Mouse (Mus musculus): ENCODE data around the gene Eif5. TPM values are rescaled to one million over a fixed set of nuclear protein-coding genes. Genes with fewer than 3 reads are reported as not detected.

Gene Eif5
- polyA plus RNA-seq, 1 experiment: 35.2 TPM

GRCm38 (mm10) chr12:111559647-111560258, 21.9 kb downstream of the Eif5 start:
- no peak for DNase-seq (ENCODE audit: low read depth, low spot score)

GRCm38 (mm10) chr12:111560286-111560685, 22.5 kb downstream of the Eif5 start:
- 57% methylated on average over 5 of the region's 5 CpGs for WGBS
- no peak for DNase-seq (ENCODE audit: low read depth, low spot score)

More at GRCm38 (mm10) chr12:111559647-111560258, 21.9 kb downstream of the Eif5 start:
- WGBS: 41% methylated on average over 18 of the region's 18 CpGs

GRCm38 (mm10) chr12:111562276-111562814, 24.5 kb downstream of the Eif5 start:
- no peak for DNase-seq (ENCODE audit: low read depth, low spot score)
- WGBS: 37% methylated on average over 4 of the region's 4 CpGs

- no peak for DNase-seq (ENCODE audit: low read depth, low spot score)
- 53% methylated on average over 5 of the region's 5 CpGs for WGBS
Measured at GRCm38 (mm10) chr12:111563076-111563629, 25.3 kb downstream of the Eif5 start.

GRCm38 (mm10) chr12:111565363-111565762, 27.5 kb downstream of the Eif5 start:
- WGBS: 67% methylated on average over 5 of the region's 5 CpGs

GRCm38 (mm10) chr12:111568836-111569235, 31.0 kb downstream of the Eif5 start:
- DNase-seq (ENCODE audit: low read depth, low spot score): no peak
- WGBS: 64% methylated on average over 11 of the region's 11 CpGs

More at GRCm38 (mm10) chr12:111565363-111565762, 27.5 kb downstream of the Eif5 start:
- DNase-seq (ENCODE audit: low read depth, low spot score): no peak

- WGBS: 72% methylated on average over 7 of the region's 7 CpGs
- no peak for DNase-seq (ENCODE audit: low read depth, low spot score)
Measured at GRCm38 (mm10) chr12:111572406-111572805, 34.6 kb downstream of the Eif5 start.

- no peak for DNase-seq (ENCODE audit: low read depth, low spot score)
- WGBS: 39% methylated on average over 6 of the region's 6 CpGs
Measured at GRCm38 (mm10) chr12:111573315-111573714, 35.5 kb downstream of the Eif5 start.

GRCm38 (mm10) chr12:111574074-111574886, 36.5 kb downstream of the Eif5 start, which contains the start of gene Mark3:
TSS of gene Mark3 (plus strand) at chr12:111574523.
- under 1% methylated on average over 72 of the region's 75 CpGs for WGBS
- peak; percentile 73 for DNase-seq (ENCODE audit: low read depth, low spot score)

- no peak for DNase-seq (ENCODE audit: low read depth, low spot score)
- under 1% methylated on average over 58 of the region's 58 CpGs for WGBS
Measured at GRCm38 (mm10) chr12:111574887-111575838, 37.3 kb downstream of the Eif5 start.

GRCm38 (mm10) chr12:111583058-111583457, 45.2 kb downstream of the Eif5 start:
- no peak for DNase-seq (ENCODE audit: low read depth, low spot score)
- 78% methylated on average over 1 of the region's 1 CpGs for WGBS

- DNase-seq (ENCODE audit: low read depth, low spot score): no peak
- WGBS: 68% methylated on average over 1 of the region's 1 CpGs
Measured at GRCm38 (mm10) chr12:111584401-111584800, 46.6 kb downstream of the Eif5 start.

- 62% methylated on average over 12 of the region's 12 CpGs for WGBS
- no peak for DNase-seq (ENCODE audit: low read depth, low spot score)
Measured at GRCm38 (mm10) chr12:111587252-111587651, 49.4 kb downstream of the Eif5 start.

GRCm38 (mm10) chr12:111592407-111593021, 54.7 kb downstream of the Eif5 start:
- WGBS: 69% methylated on average over 14 of the region's 14 CpGs
- DNase-seq (ENCODE audit: low read depth, low spot score): no peak

GRCm38 (mm10) chr12:111593775-111594174, 56.0 kb downstream of the Eif5 start:
- DNase-seq (ENCODE audit: low read depth, low spot score): no peak
- WGBS: 59% methylated on average over 2 of the region's 2 CpGs
